ENCODE assay signal across 11 mouse cellular contexts in the genomic region with DNA sequence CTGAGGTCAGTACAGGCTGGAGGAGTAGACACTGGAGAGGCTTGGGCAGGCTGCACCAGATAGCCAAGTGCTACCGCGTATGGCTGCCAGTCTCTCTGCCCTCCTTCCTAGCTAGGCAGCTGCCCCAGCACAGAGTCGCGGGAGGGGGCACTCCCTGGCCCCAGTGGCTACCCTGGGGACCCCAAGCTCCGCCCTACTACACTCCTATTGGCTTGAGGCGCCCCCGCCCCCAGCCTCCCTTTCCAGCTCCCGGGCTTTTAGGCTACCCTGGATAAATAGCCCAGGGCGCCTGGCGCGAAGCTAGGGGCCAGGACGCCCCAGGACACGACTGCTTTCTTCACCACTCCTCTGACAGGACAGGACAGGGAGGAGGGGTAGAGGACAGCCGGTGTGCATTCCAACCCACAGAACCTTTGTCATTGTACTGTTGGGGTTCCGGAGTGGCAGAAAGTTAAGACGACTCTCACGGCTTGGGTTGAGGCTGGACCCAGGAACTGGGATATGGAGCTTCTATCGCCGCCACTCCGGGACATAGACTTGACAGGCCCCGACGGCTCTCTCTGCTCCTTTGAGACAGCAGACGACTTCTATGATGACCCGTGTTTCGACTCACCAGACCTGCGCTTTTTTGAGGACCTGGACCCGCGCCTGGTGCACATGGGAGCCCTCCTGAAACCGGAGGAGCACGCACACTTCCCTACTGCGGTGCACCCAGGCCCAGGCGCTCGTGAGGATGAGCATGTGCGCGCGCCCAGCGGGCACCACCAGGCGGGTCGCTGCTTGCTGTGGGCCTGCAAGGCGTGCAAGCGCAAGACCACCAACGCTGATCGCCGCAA. TPM values are rescaled to one million over a fixed set of nuclear protein-coding genes. Genes with fewer than 3 reads are reported as not detected.
DNase-seq lines count a peak whose midpoint lies in the region; ATAC-seq and TF ChIP-seq lines count a peak whose summit lies in the region.
"Had no signal": no experiment of that assay in that cellular context is flagged by ENCODE, and none has a peak within 500 bp of the region (broad histone marks: within the 10 kb centered on the region; RNA-seq: fewer than 3 reads in every experiment).

TSS of gene Myod1 (plus strand) at position 303 of the 836 bp plus-strand sequence.

- H3K9me3 ChIP-seq in kidney, embryonic 14.5 days (ENCODE audit: control insufficient read depth, low read length): no peaks in the 10 kb centered on the region
- no peaks in the 10 kb centered on the region for H3K9me3 ChIP-seq in forebrain, embryonic 12.5 days
- no peaks in the 10 kb centered on the region for H3K9me3 ChIP-seq in hindbrain, postnatal 0 days (ENCODE audit: low read length)
- no peaks in the 10 kb centered on the region for H3K9me3 ChIP-seq in neural tube, embryonic 15.5 days (replicated peaks)
- H3K9me3 ChIP-seq: G1E had no signal

- no peak for ATAC-seq in kidney, embryonic 14.5 days (ENCODE audit: low FRiP score, low TSS enrichment)
- 0 out of 2 replicates have a peak, but pooled peaks have one; percentile 13 for ATAC-seq in forebrain, embryonic 12.5 days (ENCODE audit: low FRiP score)
- peak; percentile 24; the same call in 1 of the 2 replicates for ATAC-seq in hindbrain, postnatal 0 days
- peak; percentile 14; the same call in 1 of the 2 replicates for ATAC-seq in neural tube, embryonic 15.5 days (ENCODE audit: low FRiP score)

- H3K27ac ChIP-seq in kidney, embryonic 14.5 days (ENCODE audit: low read depth, low read length): no peak within 1 kb of the TSS
- no peak within 1 kb of the TSS for H3K27ac ChIP-seq in forebrain, embryonic 12.5 days
- no peak within 1 kb of the TSS for H3K27ac ChIP-seq in hindbrain, postnatal 0 days
- H3K27ac ChIP-seq in neural tube, embryonic 15.5 days (replicated peaks): no peak within 1 kb of the TSS
- H3K27ac ChIP-seq in left cerebral cortex, adult 2 months: no peak within 1 kb of the TSS

- peak within 1 kb of the TSS; percentile 32 for H3K4me2 ChIP-seq in kidney, embryonic 14.5 days (replicated peaks; ENCODE audit: low read depth, low read length)
- H3K4me2 ChIP-seq in forebrain, embryonic 12.5 days: peak within 1 kb of the TSS; percentile 49
- H3K4me2 ChIP-seq in hindbrain, postnatal 0 days (ENCODE audit: low read depth, low read length): peak within 1 kb of the TSS; percentile 42
- peak within 1 kb of the TSS; percentile 56 for H3K4me2 ChIP-seq in neural tube, embryonic 15.5 days

- H3K9ac ChIP-seq in kidney, embryonic 14.5 days (ENCODE audit: low read depth, low read length): no peak within 1 kb of the TSS
- no peak within 1 kb of the TSS for H3K9ac ChIP-seq in forebrain, embryonic 12.5 days
- no peak within 1 kb of the TSS for H3K9ac ChIP-seq in hindbrain, postnatal 0 days (replicated peaks; ENCODE audit: low read length)
- peak within 1 kb of the TSS; percentile 23; the same call in 1 of the 2 replicates for H3K9ac ChIP-seq in neural tube, embryonic 15.5 days (replicated peaks)

- DNase-seq in kidney, postnatal 14 days: no peak
- peak; percentile 6 for DNase-seq in hindbrain, postnatal 0 days (ENCODE audit: low spot score)
- no peak for DNase-seq in right cerebral cortex, postnatal 10 days (ENCODE audit: low spot score in 2 of 2)
- DNase-seq in layer of hippocampus, postnatal 14 days (ENCODE audit: low spot score in 2 of 2): no peak
- no peak for DNase-seq in left cerebral cortex, adult 2 months (ENCODE audit: extremely low spot score in 1 of 2, low spot score in 2 of 2)
- DNase-seq: thymus, adult 2 months had no signal

- no peaks in the 10 kb centered on the region for H3K4me1 ChIP-seq in kidney, embryonic 14.5 days (ENCODE audit: control insufficient read depth, insufficient read depth, low read length)
- peaks cover 22% of the 10 kb centered on the region for H3K4me1 ChIP-seq in forebrain, embryonic 12.5 days
- peaks cover 6% of the 10 kb centered on the region; the same call in 1 of the 2 replicates for H3K4me1 ChIP-seq in hindbrain, postnatal 0 days (ENCODE audit: insufficient read depth, low read length)
- H3K4me1 ChIP-seq in neural tube, embryonic 15.5 days: peaks cover 24% of the 10 kb centered on the region

- intact Hi-C loops in left cerebral cortex, adult 2 months (cut with DNase I): loop anchor here (5.0 kb wide), 1 partner anchor 279 kb away; no protein-coding TSS in a partner anchor

- H3K27me3 ChIP-seq in kidney, embryonic 14.5 days (ENCODE audit: control insufficient read depth, insufficient read depth, low read length): peaks cover 69% of the 10 kb centered on the region
- peaks cover 80% of the 10 kb centered on the region for H3K27me3 ChIP-seq in forebrain, embryonic 12.5 days
- H3K27me3 ChIP-seq in hindbrain, postnatal 0 days (ENCODE audit: insufficient read depth, low read length): peaks cover 41% of the 10 kb centered on the region
- H3K27me3 ChIP-seq in neural tube, embryonic 15.5 days (replicated peaks): peaks cover 76% of the 10 kb centered on the region

- no peak for TF ChIP-seq CTCF in hindbrain, postnatal 0 days (IDR thresholded peaks at IDR 0.05; ENCODE audit: low read depth)
- TF ChIP-seq CTCF in left cerebral cortex, adult 2 months (IDR thresholded peaks at IDR 0.05): no peak

- no peaks in the 10 kb centered on the region for H3K36me3 ChIP-seq in kidney, embryonic 14.5 days (ENCODE audit: control insufficient read depth, insufficient read depth, low read length)
- no peaks in the 10 kb centered on the region for H3K36me3 ChIP-seq in forebrain, embryonic 12.5 days (replicated peaks)
- H3K36me3 ChIP-seq in hindbrain, postnatal 0 days (ENCODE audit: insufficient read depth, low read length): no peaks in the 10 kb centered on the region
- no peaks in the 10 kb centered on the region for H3K36me3 ChIP-seq in neural tube, embryonic 15.5 days
- H3K36me3 ChIP-seq: G1E had no signal

- H3K4me3 ChIP-seq in kidney, embryonic 14.5 days (ENCODE audit: low read length): peak within 1 kb of the TSS; percentile 1; the same call in 1 of the 2 replicates
- peak within 1 kb of the TSS; percentile 32 for H3K4me3 ChIP-seq in forebrain, embryonic 12.5 days (replicated peaks)
- H3K4me3 ChIP-seq in hindbrain, postnatal 0 days (ENCODE audit: low read length): peak within 1 kb of the TSS; percentile 14
- peak within 1 kb of the TSS; percentile 33 for H3K4me3 ChIP-seq in neural tube, embryonic 15.5 days (replicated peaks)
- H3K4me3 ChIP-seq in left cerebral cortex, adult 2 months: no peak within 1 kb of the TSS

- WGBS in kidney, embryonic 14.5 days: 5% methylated on average over 44 of the region's 44 CpGs
- WGBS in forebrain, embryonic 12.5 days: 4% methylated on average over 44 of the region's 44 CpGs
- WGBS in hindbrain, postnatal 0 days: 3% methylated on average over 43 of the region's 44 CpGs
- WGBS in neural tube, embryonic 15.5 days: 5% methylated on average over 44 of the region's 44 CpGs

RNA-seq across cellular contexts. Expression of gene Myod1, which starts in this region (rescaled TPM):
- polyA plus RNA-seq in kidney, embryonic 14.5 days (2014; fragmentation: Nextera tagmentation; extraction: Ambion mirVana): 0.34 and 0.37 TPM in 2 replicates
- polyA plus RNA-seq in forebrain, embryonic 12.5 days (2016; fragmentation: Nextera tagmentation; extraction: Ambion mirVana): 0.33 TPM in 1 of 2 replicates, not detected in the other
- 0.32 and 0.99 TPM in 2 replicates for total RNA-seq in hindbrain, postnatal 0 days (2014; rRNA removed)
- polyA plus RNA-seq in hindbrain, postnatal 0 days (2015; fragmentation: Nextera tagmentation; extraction: Ambion mirVana): 0.20 and 0.37 TPM in 2 replicates
- 2.2 and 2.3 TPM in 2 replicates for polyA plus RNA-seq in neural tube, embryonic 15.5 days (2015; fragmentation: Nextera tagmentation; extraction: Ambion mirVana)
- total RNA-seq in layer of hippocampus, postnatal 14 days (2021): not detected
- total RNA-seq in left cerebral cortex, adult 2 months (2021): under 1 TPM in 1 of 2 experiments, not detected in 1; 0.30 TPM
- total RNA-seq: left cerebral cortex, postnatal 14 days had no signal
- polyA plus RNA-seq: G1E had no signal

Comparison
In these comparisons a context has a peak if more than half of its experiments do, and no peak if none do; other contexts are left out.
1. Peak in ATAC-seq, H3K4me3 ChIP-seq and H3K4me2 ChIP-seq in forebrain, embryonic 12.5 days; RNA of the gene not detected or under 1 TPM.
2. Peak in DNase-seq, ATAC-seq, H3K4me3 ChIP-seq and H3K4me2 ChIP-seq in hindbrain, postnatal 0 days; RNA of the gene not detected or under 1 TPM.